Mouse (Mus musculus) CD8-positive naive resting alpha-beta T cell, adult 57 days (primary cell): ENCODE measurements around the gene Sema3b. TPM values are rescaled to one million over a fixed set of nuclear protein-coding genes. Genes with fewer than 3 reads are reported as not detected.

Experiments used
- total RNA-seq: library from RNA; stranded (reverse); gene quantifications from one replicate; pipeline ENCODE4 v1.2.4, GENCODE M21; 2023

Gene Sema3b
- total RNA-seq, result not detected

DNA sequence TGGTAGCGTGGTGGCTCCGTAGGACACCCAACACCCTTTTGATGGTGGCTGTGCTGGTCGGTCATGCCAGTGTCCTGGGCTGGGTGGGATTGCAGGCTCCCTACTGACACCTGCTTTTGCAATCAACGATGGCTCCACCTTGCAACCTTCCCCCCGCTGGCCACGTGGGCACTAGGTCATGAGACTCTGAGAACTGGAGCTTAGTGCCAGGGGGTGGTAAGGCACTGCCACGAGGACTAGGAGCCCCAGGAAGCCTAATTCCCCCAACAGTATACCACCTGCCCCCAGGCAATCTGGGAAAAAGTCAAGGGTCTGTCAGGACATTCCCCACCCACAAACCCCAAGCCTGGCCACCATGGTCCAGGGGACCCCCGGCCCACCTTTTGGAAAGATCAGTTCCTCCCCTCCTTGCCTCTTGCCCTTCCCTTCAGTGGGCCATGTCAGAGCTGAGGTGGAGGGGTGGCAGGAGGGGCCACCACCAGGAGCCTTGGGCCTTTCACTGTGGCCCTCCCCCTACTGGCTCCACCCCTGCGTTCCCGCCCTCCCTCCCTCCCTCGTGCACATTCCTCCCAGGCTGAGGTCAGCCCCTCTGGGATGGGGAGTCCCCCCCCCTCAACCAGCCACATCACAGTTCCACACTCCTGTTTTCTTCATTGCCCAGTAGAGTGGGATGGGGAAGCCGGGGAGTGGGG, at the start of gene Sema3b:
Sema3b (minus strand) TSS at position 489 of the 692 bp plus-strand sequence.

DNA sequence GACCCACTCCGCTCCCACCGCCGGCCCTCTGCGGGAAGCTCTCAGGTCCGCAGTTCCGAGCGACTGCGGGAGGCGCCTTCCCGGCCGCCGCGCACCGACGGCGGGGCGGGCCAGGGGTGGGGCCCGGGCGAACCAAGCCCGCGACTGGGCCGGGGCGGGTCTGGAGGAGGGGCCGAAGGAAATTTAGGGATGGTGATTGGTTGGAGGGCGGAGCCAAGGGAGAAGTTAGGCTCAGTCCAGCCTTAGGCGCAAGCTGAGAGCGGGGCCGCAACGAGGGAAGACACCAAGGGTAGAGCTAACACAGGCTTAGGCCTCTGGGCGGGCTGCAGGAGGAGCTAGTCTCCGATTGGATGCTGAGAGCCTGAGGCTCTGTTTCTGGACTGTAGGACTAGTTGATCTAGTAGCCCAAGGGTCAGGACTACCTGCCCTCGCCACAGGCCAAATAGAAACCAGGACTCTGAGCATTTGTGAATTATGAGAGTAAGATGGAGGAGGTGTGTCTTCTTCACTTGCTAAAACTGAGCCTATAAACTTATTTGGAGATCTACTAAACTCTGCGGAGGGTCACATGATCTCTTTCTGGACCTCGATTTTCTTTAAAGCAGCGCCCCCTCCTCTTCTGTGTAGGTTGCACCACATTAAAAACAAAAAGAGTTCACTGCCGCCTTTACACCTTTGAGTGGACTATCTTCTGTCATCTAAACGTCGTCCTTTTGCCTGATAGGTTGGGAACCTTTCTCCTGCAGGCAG, 26.4 kb upstream of the Sema3b start, which contains the start of gene Gnai2:
Gnai2 (minus strand) TSS at position 89 of the 750 bp plus-strand sequence.

DNA sequence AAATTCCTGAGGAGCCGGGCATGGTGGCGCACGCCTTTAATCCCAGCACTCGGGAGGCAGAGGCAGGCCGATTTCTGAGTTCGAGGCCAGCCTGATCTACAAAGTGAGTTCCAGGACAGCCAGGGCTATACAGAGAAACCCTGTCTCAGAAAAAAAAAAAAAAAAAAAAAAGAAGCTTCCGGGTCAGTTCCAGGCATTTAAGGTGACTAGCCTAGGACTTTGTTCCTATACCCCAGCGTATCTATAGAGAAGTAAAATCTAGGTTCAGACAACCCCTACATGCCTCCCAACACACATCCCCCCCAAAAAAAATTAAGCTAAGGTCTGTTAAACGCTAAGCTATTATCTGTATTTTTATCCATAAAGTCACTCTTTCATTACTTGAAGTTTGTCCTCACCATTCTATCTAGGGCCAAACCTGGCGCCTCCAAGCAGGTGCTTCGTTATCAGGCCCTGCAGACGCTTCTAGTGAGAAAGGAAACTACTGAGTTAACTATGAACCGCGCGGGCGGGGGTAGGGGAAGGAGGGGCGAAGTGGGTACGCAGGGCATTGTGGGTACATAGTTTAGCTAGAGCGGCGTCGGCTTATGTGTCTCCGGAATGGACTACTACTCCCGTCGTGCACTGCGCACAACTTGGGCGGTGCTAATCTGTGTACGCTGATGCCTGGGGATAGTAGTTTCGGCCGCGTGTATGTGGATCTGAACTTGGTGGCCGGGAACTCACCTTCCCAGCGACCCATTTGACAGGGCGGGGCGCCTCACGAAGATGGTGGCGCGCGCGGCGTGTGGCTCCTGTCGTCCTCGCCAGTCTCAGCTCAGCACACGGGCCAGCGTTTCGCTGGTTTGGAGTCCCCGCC, 21.8 kb downstream of the Sema3b start, which contains the start of gene Ifrd2:
Ifrd2 (plus strand) TSS at position 669 of the 859 bp plus-strand sequence.

DNA sequence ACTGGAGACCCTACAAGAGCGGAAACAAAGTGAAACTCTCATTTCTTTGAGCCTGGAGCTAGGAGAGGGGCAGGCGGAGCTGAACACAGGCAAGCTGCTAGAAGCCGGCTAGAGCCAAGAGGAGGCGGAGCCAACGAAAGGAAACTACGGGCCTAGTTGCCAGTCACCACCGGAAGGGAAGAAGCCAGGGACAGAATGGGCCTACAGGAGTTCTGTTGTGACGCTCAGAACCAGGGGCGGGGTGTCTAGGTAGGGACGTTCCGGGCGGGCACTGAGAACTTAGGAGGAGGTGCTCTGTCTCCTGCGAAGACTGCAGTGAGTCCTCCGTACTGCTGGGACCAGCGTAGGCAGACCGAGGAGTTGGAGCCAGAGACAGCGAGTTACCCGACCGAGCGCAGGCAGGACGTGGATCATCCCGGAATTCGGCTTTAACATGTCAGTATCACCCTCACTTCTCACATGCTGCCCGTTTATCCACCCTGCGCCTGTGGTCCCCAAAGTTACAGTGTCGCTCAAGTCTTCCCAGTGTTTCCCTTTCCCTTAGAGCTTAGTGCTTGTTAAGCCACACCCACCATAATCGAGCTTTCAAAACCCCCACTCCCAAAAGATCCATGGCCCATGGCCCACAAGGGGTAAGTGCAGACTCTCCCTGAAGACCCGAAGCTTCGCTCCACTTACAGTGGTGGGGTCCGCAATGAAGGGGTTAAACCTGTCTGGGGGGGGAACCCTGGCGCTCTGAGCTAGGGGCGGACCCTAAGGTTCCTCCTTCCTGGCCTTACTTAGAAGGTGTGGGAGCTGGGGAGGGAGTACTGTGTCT, 28.3 kb downstream of the Sema3b start, which contains the start of gene Hyal3:
Hyal3 (plus strand) TSS at position 318 of the 817 bp plus-strand sequence.

GRCm38 (mm10) chr9:107578587-107578986, 30.4 kb downstream of the Sema3b start, which contains the start of gene Naa80:
Gene Naa80, plus strand, starts transcription at chr9:107578887.

GRCm38 (mm10) chr9:107576357-107577107, 32.5 kb downstream of the Sema3b start, which contains the start of gene Hyal1:
Gene Hyal1, plus strand, starts transcription at chr9:107576927.

DNA sequence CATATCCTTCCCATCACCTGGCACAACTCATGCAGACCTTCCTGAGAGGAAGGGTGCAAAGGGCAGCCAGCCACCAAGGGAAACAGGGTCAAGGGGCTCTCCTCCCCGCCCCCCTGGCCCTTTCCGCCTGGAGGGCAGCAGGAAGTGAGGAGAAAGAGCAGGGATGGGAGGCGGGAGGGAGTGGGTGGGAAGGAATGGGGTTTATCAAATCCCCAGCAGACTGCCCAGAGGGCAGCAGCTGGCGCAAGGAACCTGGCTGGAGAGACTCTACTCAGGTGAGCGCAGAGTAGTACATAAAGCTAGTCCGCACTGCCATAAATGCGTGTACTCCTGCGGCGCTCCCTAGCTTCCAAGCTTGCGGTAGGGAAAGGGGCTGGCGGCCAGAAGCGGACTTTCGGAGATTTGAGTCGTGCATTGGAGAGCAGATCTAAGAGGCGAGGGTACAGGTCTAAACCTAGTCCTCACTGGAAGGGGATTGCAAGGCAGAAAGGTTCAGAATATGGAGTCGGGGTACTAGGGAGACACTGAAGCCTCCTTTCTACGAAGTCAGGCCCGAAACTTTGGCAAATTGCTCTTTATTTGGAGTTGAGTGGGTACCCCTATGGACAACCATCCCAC, 41.2 kb downstream of the Sema3b start, which contains the start of gene Hyal2:
Hyal2 (plus strand) TSS at position 244 of the 618 bp plus-strand sequence.

DNA sequence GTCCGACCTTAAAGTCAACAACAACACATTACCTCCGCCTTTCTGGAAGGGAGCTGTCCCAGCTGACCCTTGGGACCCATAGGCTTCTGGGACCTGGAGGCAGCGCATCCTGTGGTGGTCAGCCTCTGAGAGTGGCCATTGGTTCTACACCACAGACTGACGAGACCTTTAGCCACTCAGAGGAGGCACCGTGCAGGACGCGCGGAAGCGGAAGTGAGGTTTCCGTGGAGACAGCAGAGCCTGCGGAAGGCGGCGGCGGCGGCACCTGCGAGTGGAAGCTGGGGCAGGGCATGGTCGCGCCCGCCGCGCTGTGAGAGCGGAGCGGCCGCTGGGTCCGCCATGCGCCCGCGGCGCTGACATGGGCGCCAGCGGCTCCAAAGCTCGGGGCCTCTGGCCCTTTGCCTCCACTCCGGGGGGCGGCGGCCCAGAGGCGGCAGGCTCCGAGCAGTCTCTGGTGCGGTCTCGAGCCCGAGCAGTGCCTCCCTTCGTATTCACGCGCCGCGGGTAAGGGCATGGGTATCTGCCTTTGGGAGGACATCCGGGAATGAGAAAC, 45.9 kb downstream of the Sema3b start, which contains the start of gene Tusc2:
Tusc2 (plus strand) TSS at position 227 of the 553 bp plus-strand sequence.

DNA sequence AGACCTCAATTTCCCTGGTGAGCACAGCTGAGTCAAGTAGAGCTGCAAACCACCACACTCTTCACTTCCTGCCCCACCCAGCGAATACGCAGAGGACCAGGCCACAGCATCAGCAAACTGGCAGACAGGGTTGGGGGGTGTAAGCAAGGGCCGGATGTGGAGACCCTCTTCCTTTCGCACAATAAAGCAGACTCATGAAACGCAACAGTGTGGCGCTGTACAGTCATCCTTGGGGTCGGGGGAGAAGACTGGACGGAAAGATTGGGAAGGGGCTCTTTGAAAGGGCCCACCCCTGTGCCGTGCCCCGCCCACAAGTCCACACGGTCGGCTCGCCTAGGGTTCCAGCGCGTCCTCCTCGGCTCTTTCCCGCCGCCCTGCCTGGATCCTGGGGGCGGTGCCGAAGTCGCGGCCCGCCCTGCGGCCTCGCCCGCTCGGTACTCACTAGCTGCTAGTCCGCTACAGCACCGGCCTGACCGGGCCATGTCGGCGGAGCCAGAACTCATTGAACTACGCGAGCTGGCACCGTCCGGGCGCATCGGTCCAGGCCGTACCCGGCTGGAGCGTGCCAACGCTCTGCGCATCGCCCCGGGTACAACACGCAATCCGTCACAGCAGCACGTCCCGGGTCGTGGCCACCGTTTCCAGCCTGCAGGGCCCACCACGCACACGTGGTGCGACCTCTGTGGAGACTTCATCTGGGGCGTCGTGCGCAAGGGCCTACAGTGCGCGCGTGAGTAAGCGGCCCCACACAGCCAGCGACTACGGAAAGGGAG, 57.7 kb downstream of the Sema3b start, which contains the start of gene Rassf1:
Rassf1 (plus strand) TSS at position 439 of the 773 bp plus-strand sequence.

Other genes starting within 250 kb of the Sema3b start
- gene Cacna2d2, start 209.6 kb downstream of the Sema3b start, total RNA-seq, result 2.9 TPM
- gene Tmem115, start 75.3 kb downstream of the Sema3b start, total RNA-seq, result 29.4 TPM
- gene Cyb561d2, start 67.0 kb downstream of the Sema3b start, total RNA-seq, result 15.3 TPM
- gene Nprl2, start 67.0 kb downstream of the Sema3b start, total RNA-seq, result 23.7 TPM
- 1.8 TPM for gene Zmynd10, start 61.9 kb downstream of the Sema3b start, total RNA-seq
- gene Rassf1, start 57.7 kb downstream of the Sema3b start, total RNA-seq, result 65.1 TPM
- gene Tusc2, start 46.0 kb downstream of the Sema3b start, total RNA-seq, result 16.1 TPM
- 7.9 TPM for gene Hyal2, start 41.3 kb downstream of the Sema3b start, total RNA-seq
- 1.5 TPM for gene Hyal1, start 32.3 kb downstream of the Sema3b start, total RNA-seq
- gene Naa80, start 30.3 kb downstream of the Sema3b start, total RNA-seq, result 11.5 TPM
- gene Hyal3, start 28.4 kb downstream of the Sema3b start, total RNA-seq, result 1.8 TPM
- 27.3 TPM for gene Ifrd2, start 21.6 kb downstream of the Sema3b start, total RNA-seq
- gene Gnai2, start 26.1 kb upstream of the Sema3b start, total RNA-seq, result 447 TPM
- gene Slc38a3, start 60.3 kb upstream of the Sema3b start, total RNA-seq, result not detected
- 1.3 TPM for gene Gnat1, start 70.5 kb upstream of the Sema3b start, total RNA-seq
- 0.86 TPM for gene Sema3f, start 101.2 kb upstream of the Sema3b start, total RNA-seq
- gene Rbm5, start 161.8 kb upstream of the Sema3b start, total RNA-seq, result 256 TPM